Mouse (Mus musculus): Measurements from ENCODE around the gene Bnc2. TPM values are rescaled to one million over a fixed set of nuclear protein-coding genes. Genes with fewer than 3 reads are reported as not detected.

Bnc2 gene
- 1 to 10 TPM; 2.4 to 3.0 TPM for total RNA-seq (2021)
- long read RNA-seq, experiment 1 = 0 reads
- long read RNA-seq, experiment 2 = 0 reads

GRCm38 (mm10) chr4:84675171-84675973, at the start of gene Bnc2:
Gene Bnc2, minus strand, starts transcription at chr4:84675275.
- DNase-seq (ENCODE audit: low spot score in 2 of 2) = no peak
- intact Hi-C loops (cut with DNase I) = loop anchor here (10.0 kb wide), 1 partner anchor 131 kb away; no protein-coding TSS in a partner anchor

DNA sequence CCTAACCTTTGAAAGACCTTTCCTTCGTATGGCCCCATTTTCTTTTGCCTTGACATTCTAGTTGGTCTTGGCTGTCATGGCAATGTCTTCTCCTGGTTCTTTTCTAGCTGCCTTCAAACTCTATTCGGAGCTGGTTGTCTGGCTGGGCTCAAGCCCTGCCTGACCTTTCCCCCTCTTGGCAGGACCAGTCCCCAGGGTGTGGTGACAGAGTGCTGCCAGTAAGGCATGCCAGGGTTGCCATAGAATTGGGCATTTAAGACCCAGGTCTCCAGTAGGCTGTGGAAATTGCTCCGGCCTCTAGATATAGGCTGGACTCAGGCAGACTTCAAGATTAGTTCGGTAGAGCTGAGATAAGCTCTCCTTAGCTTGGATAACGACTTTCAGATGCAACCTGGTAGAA, 32.9 kb upstream of the Bnc2 start:
- DNase-seq (ENCODE audit: low spot score in 2 of 2) = no peak
- intact Hi-C loops (cut with DNase I) = no loop called here

DNA sequence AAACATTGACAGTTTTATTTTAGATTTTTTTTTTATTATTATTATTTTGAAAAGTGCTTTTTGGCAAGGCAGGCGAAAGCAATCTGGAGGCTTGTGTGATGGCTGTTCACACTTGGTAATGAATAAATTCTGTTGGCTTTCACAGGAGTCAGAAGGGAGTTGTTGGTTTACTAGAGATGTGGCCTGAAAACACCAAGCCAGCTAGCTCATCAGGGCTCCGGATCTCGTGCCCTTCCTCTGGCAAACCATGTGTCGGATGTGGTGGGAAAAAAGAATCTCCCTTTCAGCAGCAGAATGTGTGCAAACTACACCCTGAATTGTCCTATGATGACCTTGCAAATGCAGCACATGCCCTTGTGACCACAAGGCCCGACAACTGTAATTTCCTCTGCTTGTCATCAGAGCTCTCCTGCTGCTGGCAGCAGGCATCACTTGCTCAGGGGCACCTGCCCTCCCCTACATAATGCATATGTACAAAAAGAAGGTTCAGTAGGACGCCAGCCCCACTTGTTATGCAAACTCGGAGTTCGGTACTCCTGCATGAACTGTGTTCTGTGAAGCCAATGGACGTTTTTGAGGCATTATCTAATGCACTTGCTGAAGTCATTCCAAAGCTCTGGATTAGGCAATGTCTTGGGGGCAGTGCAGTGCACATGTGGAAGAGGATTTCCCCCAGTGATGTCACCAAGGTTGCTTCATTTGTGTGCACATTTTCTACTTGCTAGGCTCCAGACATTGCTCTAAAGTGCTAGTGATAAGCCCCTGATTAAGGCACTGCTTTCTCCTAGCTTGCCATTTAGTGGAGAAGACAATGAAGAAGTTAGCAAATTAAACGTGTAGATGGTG, 10.7 kb upstream of the Bnc2 start:
- intact Hi-C loops (cut with DNase I) = no loop called here
- no peak for DNase-seq (ENCODE audit: low spot score in 2 of 2)

GRCm38 (mm10) chr4:84685009-84685408, 9.9 kb upstream of the Bnc2 start:
- no peak for DNase-seq (ENCODE audit: low spot score in 2 of 2)
- intact Hi-C loops (cut with DNase I) = no loop called here

DNA sequence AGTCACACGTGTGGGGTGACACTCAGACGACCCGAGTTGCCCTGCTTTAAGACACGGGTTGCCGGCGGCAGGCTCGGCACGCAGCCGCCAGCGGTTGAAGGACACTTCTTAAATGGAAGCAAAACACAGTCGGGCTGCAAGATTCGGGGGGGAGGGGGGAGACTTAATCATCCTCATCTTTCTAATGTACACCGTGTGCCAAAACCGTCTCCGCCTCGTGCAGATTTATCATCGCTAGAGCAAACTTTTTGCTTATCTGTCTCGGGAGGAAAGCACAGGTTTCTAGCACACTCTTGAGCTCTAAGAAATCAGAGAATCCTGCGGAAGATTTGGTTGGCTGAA, 870 bp upstream of the Bnc2 start:
- intact Hi-C loops (cut with DNase I) = loop anchor here (10.0 kb wide), 1 partner anchor 131 kb away; no protein-coding TSS in a partner anchor
- no peak for DNase-seq (ENCODE audit: low spot score in 2 of 2)

DNA sequence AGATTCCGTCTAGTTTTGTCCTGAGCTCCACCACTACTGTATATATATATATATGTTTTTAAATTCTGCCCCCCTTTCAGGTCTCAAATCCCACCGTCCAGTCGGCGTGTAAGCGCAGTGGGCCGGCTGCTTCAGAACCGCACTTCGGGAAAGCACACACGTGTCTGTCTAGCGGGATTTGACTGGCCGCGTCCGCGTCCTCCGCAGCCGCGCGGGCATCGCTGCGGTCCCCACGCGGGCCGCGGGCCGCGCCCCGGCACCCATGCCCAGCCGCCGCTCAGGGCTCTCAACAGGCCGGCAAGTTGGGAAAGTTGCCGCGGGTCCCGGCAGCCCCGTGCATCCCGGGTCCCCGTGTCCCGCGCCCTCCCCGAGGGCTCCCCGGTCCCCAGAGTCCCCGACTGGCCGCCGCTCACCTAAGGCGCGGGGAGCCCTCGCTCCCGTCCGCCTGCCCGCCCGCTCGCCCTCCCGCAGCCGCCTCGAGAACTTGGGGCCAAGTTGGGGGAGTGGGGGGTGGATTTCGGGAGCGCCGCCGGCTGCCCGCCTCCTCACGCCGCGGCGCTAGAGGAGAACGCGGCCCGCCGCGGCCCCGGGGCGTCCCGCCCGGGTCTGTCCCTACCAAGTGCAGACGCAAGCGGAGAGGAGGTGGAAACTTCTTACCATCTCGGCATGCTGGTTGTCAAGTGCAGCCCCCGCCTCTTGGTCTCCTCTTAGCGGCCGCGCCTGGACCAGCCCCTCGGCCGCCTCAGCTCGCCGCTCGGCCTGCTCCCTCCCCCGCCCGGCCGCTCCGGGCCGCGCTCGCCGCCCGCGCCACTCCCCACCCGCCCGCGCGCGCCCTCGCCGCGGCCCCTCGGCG, 531 bp downstream of the Bnc2 start:
- intact Hi-C loops (cut with DNase I) = loop anchor here (10.0 kb wide), 1 partner anchor 130 kb away; no protein-coding TSS in a partner anchor

GRCm38 (mm10) chr4:84673681-84674307, 1.3 kb downstream of the Bnc2 start:
- intact Hi-C loops (cut with DNase I) = loop anchor here (10.0 kb wide), 1 partner anchor 129 kb away; no protein-coding TSS in a partner anchor
- no peak for DNase-seq (ENCODE audit: low spot score in 2 of 2)

More for the DNA sequence above, 531 bp downstream of the Bnc2 start:
- no peak for DNase-seq (ENCODE audit: low spot score in 2 of 2)

GRCm38 (mm10) chr4:84672181-84672791, 2.8 kb downstream of the Bnc2 start:
- intact Hi-C loops (cut with DNase I) = loop anchor here (10.0 kb wide), 1 partner anchor 127 kb away; no protein-coding TSS in a partner anchor
- DNase-seq (ENCODE audit: low spot score in 2 of 2) = no peak

DNA sequence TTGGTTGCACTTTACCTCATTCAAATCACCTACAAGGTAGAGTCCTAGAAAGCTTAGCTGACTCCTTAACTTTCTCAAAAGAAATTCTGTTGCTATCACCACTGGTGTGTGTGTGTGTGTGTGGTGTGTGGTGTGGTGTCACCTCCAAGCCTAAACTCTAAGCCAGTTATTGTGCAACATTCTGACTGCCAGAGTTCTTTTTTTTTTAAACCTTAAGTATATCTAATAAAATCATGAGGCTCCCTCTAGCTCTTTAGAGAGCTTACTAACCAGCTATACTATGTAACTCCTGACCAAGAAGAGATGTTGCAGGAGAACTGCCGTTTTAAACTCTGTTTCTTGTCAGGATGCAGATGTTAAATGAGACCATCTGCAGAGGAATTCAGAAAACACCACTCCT, 4.1 kb downstream of the Bnc2 start:
- intact Hi-C loops (cut with DNase I) = loop anchor here (10.0 kb wide), 1 partner anchor 126 kb away; no protein-coding TSS in a partner anchor
- no peak for DNase-seq (ENCODE audit: low spot score in 2 of 2)

DNA sequence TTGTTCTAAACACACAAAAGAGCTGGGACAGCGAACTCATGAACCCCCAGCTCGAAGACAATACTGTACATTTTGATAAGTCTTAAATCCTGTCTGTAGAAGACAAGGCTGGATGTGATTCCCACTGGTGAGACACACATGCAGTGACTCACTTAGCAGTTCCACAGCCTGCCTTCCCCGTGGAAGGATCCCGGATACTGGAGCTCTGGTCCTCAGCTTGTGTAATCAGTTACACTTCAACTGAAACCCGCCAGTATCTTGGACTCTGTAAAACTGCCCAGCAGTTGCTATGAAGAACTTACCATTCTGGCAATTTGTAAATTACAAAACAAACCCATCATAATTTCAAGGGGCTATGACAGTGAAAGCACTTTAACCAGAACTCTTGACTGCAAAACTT, 5.4 kb downstream of the Bnc2 start:
- intact Hi-C loops (cut with DNase I) = loop anchor here (10.0 kb wide), 1 partner anchor 125 kb away; no protein-coding TSS in a partner anchor

DNA sequence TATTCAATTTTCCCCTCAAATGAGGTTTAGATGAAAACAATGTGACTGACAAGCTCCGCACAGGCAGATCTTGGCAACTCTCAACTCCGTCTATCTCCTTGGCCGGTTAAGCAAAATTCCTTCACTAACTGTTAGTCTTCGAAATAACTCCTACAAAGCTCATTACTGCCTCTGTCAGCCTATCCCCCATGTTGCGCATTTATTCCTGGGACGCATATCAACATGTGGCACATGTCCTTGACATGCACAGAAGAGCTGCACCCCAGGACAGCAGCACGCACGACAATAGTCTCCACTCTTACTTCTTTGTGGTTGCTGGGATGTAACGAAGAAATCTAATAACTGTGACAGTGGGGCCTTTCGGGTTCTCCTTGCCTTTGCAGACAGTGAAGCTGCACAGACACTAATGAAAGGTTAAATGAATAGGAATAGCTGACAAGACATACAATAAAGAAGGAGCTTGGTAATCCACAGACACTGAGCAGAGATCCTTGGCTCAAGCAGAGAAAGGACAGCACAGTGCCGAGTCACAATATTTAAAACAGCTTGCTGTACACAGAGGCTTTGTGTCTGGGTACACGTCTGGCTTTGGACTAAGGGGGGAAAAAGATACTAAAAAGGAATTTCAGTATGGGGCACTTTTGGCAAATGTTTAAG, 6.0 kb downstream of the Bnc2 start:
- intact Hi-C loops (cut with DNase I) = no loop called here
- no peak for DNase-seq (ENCODE audit: low spot score in 2 of 2)

More for the DNA sequence above, 5.4 kb downstream of the Bnc2 start:
- no peak for DNase-seq (ENCODE audit: low spot score in 2 of 2)

DNA sequence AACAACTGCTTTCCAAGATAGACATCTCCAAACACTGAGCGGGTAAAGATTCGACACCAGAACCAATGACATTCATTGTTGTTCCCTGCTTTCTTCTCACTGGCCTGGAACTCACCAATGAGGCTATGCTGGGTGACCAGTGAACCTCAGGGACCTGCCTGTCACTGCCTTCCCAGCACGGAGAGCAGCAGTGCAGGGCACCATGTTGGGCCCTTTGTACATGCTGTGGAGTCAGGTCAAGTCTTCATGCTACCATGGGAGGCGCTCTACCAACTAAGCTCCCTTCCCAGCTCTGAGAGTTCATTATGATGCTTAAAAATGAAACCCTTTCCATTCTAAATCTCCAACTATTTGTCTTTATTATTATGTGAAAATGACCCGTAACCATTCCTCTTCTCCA, 6.8 kb downstream of the Bnc2 start:
- no peak for DNase-seq (ENCODE audit: low spot score in 2 of 2)
- intact Hi-C loops (cut with DNase I) = no loop called here

DNA sequence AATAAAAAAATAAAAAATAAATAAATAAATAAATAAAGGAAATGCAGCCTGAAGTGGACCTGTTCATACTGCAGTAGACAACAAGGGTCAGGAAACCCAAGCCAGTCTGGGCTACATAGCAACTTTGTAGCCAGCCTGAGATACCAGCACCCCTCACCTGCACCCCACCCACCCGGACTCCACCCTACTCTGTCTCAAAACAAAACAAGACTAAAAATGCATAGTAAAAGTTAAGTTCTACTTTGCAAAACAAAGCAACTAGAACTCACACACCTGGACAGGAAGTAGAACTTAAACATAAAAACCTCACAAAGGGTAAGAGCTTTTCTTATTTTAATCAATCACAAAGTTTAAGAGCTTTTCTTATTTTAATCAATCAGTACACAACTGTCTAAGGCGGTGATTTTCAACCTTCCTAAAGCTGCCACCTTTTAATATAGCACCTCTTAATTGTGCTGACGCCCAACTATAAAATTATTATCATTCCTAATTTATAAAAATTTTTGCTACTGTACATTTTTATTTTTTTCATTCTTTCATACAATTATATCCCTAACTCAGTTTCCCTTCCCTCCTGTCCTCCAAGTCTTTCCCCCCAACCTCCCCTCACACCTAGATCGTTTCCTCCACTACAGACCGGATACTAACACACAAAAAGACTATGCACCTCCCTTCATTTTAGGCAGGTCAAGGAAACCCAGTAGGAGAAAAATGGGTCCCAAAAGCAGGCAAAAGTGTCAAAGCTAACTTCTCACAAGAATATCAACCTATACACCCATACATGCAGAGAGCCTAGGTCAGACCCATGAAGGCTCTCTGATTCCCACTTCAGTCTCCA, 12.6 kb downstream of the Bnc2 start:
- DNase-seq (ENCODE audit: low spot score in 2 of 2) = no peak
- intact Hi-C loops (cut with DNase I) = no loop called here

- intact Hi-C loops (cut with DNase I) = no loop called here
- no peak for DNase-seq (ENCODE audit: low spot score in 2 of 2)
Measured at GRCm38 (mm10) chr4:84661341-84661740, 13.7 kb downstream of the Bnc2 start.

DNA sequence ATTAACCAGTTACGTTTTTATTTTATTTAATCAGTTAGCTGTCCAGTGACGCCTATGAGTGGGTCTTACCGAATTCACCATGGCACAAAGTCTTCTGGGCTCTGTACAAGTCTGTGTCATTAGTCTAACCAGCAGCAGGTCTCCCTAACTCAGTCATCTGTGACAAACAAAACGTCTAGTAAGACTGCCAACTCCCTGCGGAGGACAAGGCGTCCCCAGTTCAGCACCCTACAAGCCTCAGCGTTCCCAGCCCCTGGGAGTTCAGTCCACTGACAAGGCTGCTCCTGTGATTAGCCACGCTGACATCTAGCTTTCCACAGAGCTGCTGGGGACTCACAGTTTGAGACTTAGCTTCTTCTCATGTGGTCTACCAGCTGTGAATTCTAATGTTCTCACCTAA, 23.3 kb downstream of the Bnc2 start:
- intact Hi-C loops (cut with DNase I) = no loop called here
- no peak for DNase-seq (ENCODE audit: low spot score in 2 of 2)

DNA sequence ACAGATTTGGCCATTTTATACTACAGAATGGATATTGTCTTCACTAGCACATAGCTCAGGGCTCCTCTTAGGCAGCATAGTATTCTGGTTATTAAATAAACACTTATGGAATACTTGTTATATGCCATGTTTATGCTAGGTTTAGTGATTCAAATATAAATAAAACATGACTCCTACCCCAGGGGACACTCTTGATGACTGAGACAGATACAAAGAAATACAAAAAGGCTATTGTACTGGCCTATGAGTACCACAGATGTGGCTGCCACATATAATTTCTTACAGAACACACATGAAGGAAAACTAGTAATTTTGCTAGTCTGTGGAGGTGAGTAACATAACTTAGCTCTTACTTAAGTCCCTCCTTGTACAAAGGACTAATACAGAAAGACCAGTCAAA, 28.5 kb downstream of the Bnc2 start:
- DNase-seq (ENCODE audit: low spot score in 2 of 2) = no peak
- intact Hi-C loops (cut with DNase I) = no loop called here

GRCm38 (mm10) chr4:84639166-84639565, 35.9 kb downstream of the Bnc2 start:
- DNase-seq (ENCODE audit: low spot score in 2 of 2) = no peak
- intact Hi-C loops (cut with DNase I) = no loop called here
